Mouse (Mus musculus): Measurements from ENCODE around the gene Dock9. TPM values are rescaled to one million over a fixed set of nuclear protein-coding genes. Genes with fewer than 3 reads are reported as not detected.
A peak's percentile ranks its signal among the peaks of the same experiment; 100 is the strongest.

Gene Dock9
- polyA plus RNA-seq, 1 experiment from 2014 or later = 6.0 TPM

GRCm38 (mm10) chr14:121505485-121505860 lies 292.2 kb downstream of the Dock9 start:
- no peak for ATAC-seq (ENCODE audit: low FRiP score)
- Histone ChIP-seq H3K36me3 (ENCODE audit: control insufficient read depth, insufficient read depth, low read length) (no peaks in the 10 kb centered on the region), H3K4me1 (replicated peaks; ENCODE audit: control insufficient read depth, insufficient read depth, low read length) (0 out of 2 replicates have a peak, but pooled peaks cover 2% of the 10 kb centered on the region), H3K9ac (ENCODE audit: low read depth, low read length) (no peak overlapping the region), H3K27ac (ENCODE audit: low read depth, low read length) (no peak overlapping the region), H3K4me3 (ENCODE audit: low read depth, low read length) (peak overlapping the region; percentile 17; the same call in 1 of the 2 replicates), H3K9me3 (ENCODE audit: control insufficient read depth, low read length) (no peaks in the 10 kb centered on the region), H3K27me3 (ENCODE audit: control insufficient read depth, insufficient read depth, low read length) (peaks cover 21% of the 10 kb centered on the region), H3K4me2 (replicated peaks; ENCODE audit: low read depth, low read length) (peak overlapping the region; percentile 35; the same call in 1 of the 2 replicates)
- DNase-seq (ENCODE audit: low spot score) = no peak
- WGBS = 31% methylated on average over 9 of the region's 9 CpGs

GRCm38 (mm10) chr14:121504781-121505484 lies 292.7 kb downstream of the Dock9 start, which contains the start of gene Slc15a1:
TSS of gene Slc15a1 (minus strand) at chr14:121505252.
- H3K27ac ChIP-seq (ENCODE audit: low read depth, low read length) = no peak within 1 kb of the TSS
- peak within 1 kb of the TSS; percentile 35 for H3K4me2 ChIP-seq (replicated peaks; ENCODE audit: low read depth, low read length)
- peaks cover 21% of the 10 kb centered on the region for H3K27me3 ChIP-seq (ENCODE audit: control insufficient read depth, insufficient read depth, low read length)
- no peak for ATAC-seq (ENCODE audit: low FRiP score)
- peak within 1 kb of the TSS; percentile 17 for H3K4me3 ChIP-seq (ENCODE audit: low read depth, low read length)
- no peaks in the 10 kb centered on the region for H3K36me3 ChIP-seq (ENCODE audit: control insufficient read depth, insufficient read depth, low read length)
- peak; percentile 24 for DNase-seq (ENCODE audit: low spot score)
- H3K4me1 ChIP-seq (replicated peaks; ENCODE audit: control insufficient read depth, insufficient read depth, low read length) = 0 out of 2 replicates have a peak, but pooled peaks cover 2% of the 10 kb centered on the region
- WGBS = 12% methylated on average over 33 of the region's 33 CpGs
- no peak within 1 kb of the TSS for H3K9ac ChIP-seq (ENCODE audit: low read depth, low read length)
- H3K9me3 ChIP-seq (ENCODE audit: control insufficient read depth, low read length) = no peaks in the 10 kb centered on the region

GRCm38 (mm10) chr14:121500577-121500976 lies 297.1 kb downstream of the Dock9 start:
- Histone ChIP-seq H3K36me3 (ENCODE audit: control insufficient read depth, insufficient read depth, low read length) (no peaks in the 10 kb centered on the region), H3K27ac (ENCODE audit: low read depth, low read length) (no peak overlapping the region), H3K9me3 (ENCODE audit: control insufficient read depth, low read length) (no peaks in the 10 kb centered on the region), H3K9ac (ENCODE audit: low read depth, low read length) (no peak overlapping the region), H3K27me3 (ENCODE audit: control insufficient read depth, insufficient read depth, low read length) (peaks cover 11% of the 10 kb centered on the region), H3K4me3 (ENCODE audit: low read depth, low read length) (no peak overlapping the region), H3K4me1 (replicated peaks; ENCODE audit: control insufficient read depth, insufficient read depth, low read length) (0 out of 2 replicates have a peak, but pooled peaks cover 2% of the 10 kb centered on the region), H3K4me2 (replicated peaks; ENCODE audit: low read depth, low read length) (no peak overlapping the region)
- 75% methylated on average over 2 of the region's 2 CpGs for WGBS
- no peak for DNase-seq (ENCODE audit: low spot score)
- ATAC-seq (ENCODE audit: low FRiP score) = no peak

GRCm38 (mm10) chr14:121499769-121500168 lies 297.9 kb downstream of the Dock9 start:
- Histone ChIP-seq H3K9ac (ENCODE audit: low read depth, low read length) (no peak overlapping the region), H3K27ac (ENCODE audit: low read depth, low read length) (no peak overlapping the region), H3K9me3 (ENCODE audit: control insufficient read depth, low read length) (no peaks in the 10 kb centered on the region), H3K36me3 (ENCODE audit: control insufficient read depth, insufficient read depth, low read length) (no peaks in the 10 kb centered on the region), H3K4me2 (replicated peaks; ENCODE audit: low read depth, low read length) (no peak overlapping the region), H3K27me3 (ENCODE audit: control insufficient read depth, insufficient read depth, low read length) (peaks cover 4% of the 10 kb centered on the region; the same call in 1 of the 2 replicates), H3K4me3 (ENCODE audit: low read depth, low read length) (no peak overlapping the region), H3K4me1 (replicated peaks; ENCODE audit: control insufficient read depth, insufficient read depth, low read length) (no peaks in the 10 kb centered on the region)
- WGBS = 77% methylated on average over 1 of the region's 1 CpGs
- DNase-seq (ENCODE audit: low spot score) (no peak), ATAC-seq (ENCODE audit: low FRiP score) (no peak)

- 84% methylated on average over 1 of the region's 1 CpGs for WGBS
- no peaks in the 10 kb centered on the region for H3K4me1 ChIP-seq (replicated peaks; ENCODE audit: control insufficient read depth, insufficient read depth, low read length)
- no peaks in the 10 kb centered on the region for H3K27me3 ChIP-seq (ENCODE audit: control insufficient read depth, insufficient read depth, low read length)
- DNase-seq (ENCODE audit: low spot score) (no peak), ATAC-seq (ENCODE audit: low FRiP score) (no peak)
- H3K9me3 ChIP-seq (ENCODE audit: control insufficient read depth, low read length) = no peaks in the 10 kb centered on the region
- no peak overlapping the region for H3K4me3 ChIP-seq (ENCODE audit: low read depth, low read length)
- H3K27ac ChIP-seq (ENCODE audit: low read depth, low read length) = no peak overlapping the region
- H3K4me2 ChIP-seq (replicated peaks; ENCODE audit: low read depth, low read length) = no peak overlapping the region
- no peaks in the 10 kb centered on the region for H3K36me3 ChIP-seq (ENCODE audit: control insufficient read depth, insufficient read depth, low read length)
- H3K9ac ChIP-seq (ENCODE audit: low read depth, low read length) = no peak overlapping the region
Measured at GRCm38 (mm10) chr14:121497800-121498199, 299.8 kb downstream of the Dock9 start.

- Histone ChIP-seq H3K9me3 (ENCODE audit: control insufficient read depth, low read length) (no peaks in the 10 kb centered on the region), H3K27me3 (ENCODE audit: control insufficient read depth, insufficient read depth, low read length) (no peaks in the 10 kb centered on the region), H3K36me3 (ENCODE audit: control insufficient read depth, insufficient read depth, low read length) (no peaks in the 10 kb centered on the region), H3K4me2 (replicated peaks; ENCODE audit: low read depth, low read length) (no peak overlapping the region), H3K27ac (ENCODE audit: low read depth, low read length) (no peak overlapping the region), H3K4me3 (ENCODE audit: low read depth, low read length) (no peak overlapping the region), H3K9ac (ENCODE audit: low read depth, low read length) (no peak overlapping the region), H3K4me1 (replicated peaks; ENCODE audit: control insufficient read depth, insufficient read depth, low read length) (no peaks in the 10 kb centered on the region)
- DNase-seq (ENCODE audit: low spot score) (no peak), ATAC-seq (ENCODE audit: low FRiP score) (no peak)
- 90% methylated on average over 4 of the region's 4 CpGs for WGBS
Measured at GRCm38 (mm10) chr14:121495741-121496140, 301.9 kb downstream of the Dock9 start.

GRCm38 (mm10) chr14:121495120-121495519 lies 302.5 kb downstream of the Dock9 start:
- WGBS = 82% methylated on average over 2 of the region's 2 CpGs

GRCm38 (mm10) chr14:121494238-121494637 lies 303.4 kb downstream of the Dock9 start:
- no peak for ATAC-seq (ENCODE audit: low FRiP score)
- Histone ChIP-seq H3K27ac (ENCODE audit: low read depth, low read length) (no peak overlapping the region), H3K27me3 (ENCODE audit: control insufficient read depth, insufficient read depth, low read length) (no peaks in the 10 kb centered on the region), H3K9me3 (ENCODE audit: control insufficient read depth, low read length) (no peaks in the 10 kb centered on the region), H3K4me3 (ENCODE audit: low read depth, low read length) (no peak overlapping the region), H3K36me3 (ENCODE audit: control insufficient read depth, insufficient read depth, low read length) (no peaks in the 10 kb centered on the region), H3K9ac (ENCODE audit: low read depth, low read length) (no peak overlapping the region), H3K4me2 (replicated peaks; ENCODE audit: low read depth, low read length) (no peak overlapping the region), H3K4me1 (replicated peaks; ENCODE audit: control insufficient read depth, insufficient read depth, low read length) (no peaks in the 10 kb centered on the region)
- no peak for DNase-seq (ENCODE audit: low spot score)
- WGBS = 62% methylated on average over 2 of the region's 2 CpGs

More at GRCm38 (mm10) chr14:121495120-121495519, 302.5 kb downstream of the Dock9 start:
- DNase-seq (ENCODE audit: low spot score) = no peak
- H3K36me3 ChIP-seq (ENCODE audit: control insufficient read depth, insufficient read depth, low read length) = no peaks in the 10 kb centered on the region
- no peak for ATAC-seq (ENCODE audit: low FRiP score)
- no peak overlapping the region for H3K4me3 ChIP-seq (ENCODE audit: low read depth, low read length)
- H3K4me2 ChIP-seq (replicated peaks; ENCODE audit: low read depth, low read length) = no peak overlapping the region
- H3K27ac ChIP-seq (ENCODE audit: low read depth, low read length) = no peak overlapping the region
- H3K9me3 ChIP-seq (ENCODE audit: control insufficient read depth, low read length) = no peaks in the 10 kb centered on the region
- no peaks in the 10 kb centered on the region for H3K27me3 ChIP-seq (ENCODE audit: control insufficient read depth, insufficient read depth, low read length)
- no peaks in the 10 kb centered on the region for H3K4me1 ChIP-seq (replicated peaks; ENCODE audit: control insufficient read depth, insufficient read depth, low read length)
- no peak overlapping the region for H3K9ac ChIP-seq (ENCODE audit: low read depth, low read length)

GRCm38 (mm10) chr14:121493712-121494111 lies 303.9 kb downstream of the Dock9 start:
- Histone ChIP-seq H3K4me3 (ENCODE audit: low read depth, low read length) (no peak overlapping the region), H3K36me3 (ENCODE audit: control insufficient read depth, insufficient read depth, low read length) (no peaks in the 10 kb centered on the region), H3K9ac (ENCODE audit: low read depth, low read length) (no peak overlapping the region), H3K4me2 (replicated peaks; ENCODE audit: low read depth, low read length) (no peak overlapping the region), H3K27ac (ENCODE audit: low read depth, low read length) (no peak overlapping the region), H3K4me1 (replicated peaks; ENCODE audit: control insufficient read depth, insufficient read depth, low read length) (no peaks in the 10 kb centered on the region), H3K27me3 (ENCODE audit: control insufficient read depth, insufficient read depth, low read length) (no peaks in the 10 kb centered on the region), H3K9me3 (ENCODE audit: control insufficient read depth, low read length) (no peaks in the 10 kb centered on the region)
- 77% methylated on average over 3 of the region's 3 CpGs for WGBS
- DNase-seq (ENCODE audit: low spot score) (no peak), ATAC-seq (ENCODE audit: low FRiP score) (no peak)
